Mouse (Mus musculus): ENCODE data around the gene Dtx2. TPM values are rescaled to one million over a fixed set of nuclear protein-coding genes. Genes with fewer than 3 reads are reported as not detected.
A peak's percentile ranks its signal among the peaks of the same experiment; 100 is the strongest.

Gene Dtx2
- total and polyA plus RNA-seq, 3 experiments: 11.9 to 17.2 TPM; not detected in 1

GRCm38 (mm10) chr5:136045408-136045807 lies 50.8 kb downstream of the Dtx2 start:
- Histone ChIP-seq H3K4me1 (ENCODE audit: control insufficient read depth in 1 of 2, insufficient read depth in 2 of 2, low read length in 2 of 2) (peaks cover 0 to 2% of the 10 kb centered on the region in 2 experiments; a peak in 2 of 4 replicates), H3K36me3 (ENCODE audit: control insufficient read depth in 1 of 2, insufficient read depth in 2 of 2, low read length in 2 of 2) (no peaks in the 10 kb centered on the region), H3K79me2 (ENCODE audit: control insufficient read depth, insufficient read depth, low read length, poor library complexity) (no peaks in the 10 kb centered on the region), H3K4me3 (ENCODE audit: control insufficient read depth in 1 of 2, insufficient read depth in 1 of 2, low read depth in 2 of 2, low read length in 2 of 2) (peak overlapping the region; percentile 1 to 11; a peak in 2 of 4 replicates), H3K27me3 (ENCODE audit: control insufficient read depth in 1 of 2, insufficient read depth in 2 of 2, low read length in 2 of 2) (no peaks in the 10 kb centered on the region), H3K9ac (ENCODE audit: control insufficient read depth, low read depth, low read length, poor library complexity, severe bottlenecking) (no peak overlapping the region), H3K27ac (ENCODE audit: control insufficient read depth, low read depth, low read length) (no peak overlapping the region), H3K9me3 (replicated peaks; ENCODE audit: insufficient read depth, low read length) (no peaks in the 10 kb centered on the region)
- TF ChIP-seq SIN3A (IDR thresholded peaks at IDR 0.05; ENCODE audit: low read length) (0 out of 2 replicates have a peak, but pooled peaks have one; percentile 24), RAD21 (IDR thresholded peaks at IDR 0.05; ENCODE audit: low read depth, low read length) (peak; percentile 47), JUND (IDR thresholded peaks at IDR 0.05; ENCODE audit: low read depth, low read length) (no peak), CTCF (IDR thresholded peaks at IDR 0.05 in 2 of 3, conservative IDR thresholded peaks at IDR 0.05 in 1 of 3; ENCODE audit: control insufficient read depth in 1 of 3, insufficient read depth in 1 of 3, low read depth in 2 of 3, low read length in 3 of 3, poor library complexity in 1 of 3, severe bottlenecking in 1 of 3) (peak; percentile 53 to 72 (median 68)), TBP (IDR thresholded peaks at IDR 0.05; ENCODE audit: low read depth, low read length) (no peak), CHD2 (IDR thresholded peaks at IDR 0.05; ENCODE audit: low read length) (no peak), SMC3 (IDR thresholded peaks at IDR 0.05; ENCODE audit: low read depth, low read length) (peak; percentile 41), ZC3H11A (IDR thresholded peaks at IDR 0.05; ENCODE audit: low read depth, low read length) (peak; percentile 28)
- DNase-seq (ENCODE audit: low read depth, low spot score): peak; percentile 56

DNA sequence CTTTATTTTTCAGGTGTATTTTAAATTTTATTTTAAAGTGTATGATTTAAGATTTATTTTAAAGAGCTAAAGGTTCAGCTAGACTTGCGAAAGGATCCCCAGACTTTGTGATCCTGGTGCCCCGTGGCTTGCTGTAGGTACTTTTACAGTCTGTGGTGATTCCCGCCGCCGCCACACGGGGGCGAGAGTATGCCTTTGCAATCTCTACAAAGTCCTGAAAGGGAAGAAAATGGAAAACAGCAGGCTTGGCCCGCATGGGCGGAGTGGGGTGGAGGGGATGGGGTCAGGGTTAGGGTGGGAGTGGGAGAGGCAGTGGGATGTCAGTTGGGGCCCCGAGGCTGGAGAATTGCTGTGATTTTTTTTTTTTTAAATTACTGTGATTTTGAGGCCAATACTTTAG lies 51.4 kb downstream of the Dtx2 start:
- Histone ChIP-seq H3K36me3 (ENCODE audit: control insufficient read depth in 1 of 2, insufficient read depth in 2 of 2, low read length in 2 of 2) (no peaks in the 10 kb centered on the region), H3K4me3 (ENCODE audit: control insufficient read depth in 1 of 2, insufficient read depth in 1 of 2, low read depth in 2 of 2, low read length in 2 of 2) (peak overlapping the region in 1 of 2 experiments; percentile 11; a peak in 2 of 4 replicates), H3K79me2 (ENCODE audit: control insufficient read depth, insufficient read depth, low read length, poor library complexity) (no peaks in the 10 kb centered on the region), H3K27ac (ENCODE audit: control insufficient read depth, low read depth, low read length) (no peak overlapping the region), H3K9me3 (replicated peaks; ENCODE audit: insufficient read depth, low read length) (no peaks in the 10 kb centered on the region), H3K9ac (ENCODE audit: control insufficient read depth, low read depth, low read length, poor library complexity, severe bottlenecking) (no peak overlapping the region), H3K4me1 (ENCODE audit: control insufficient read depth in 1 of 2, insufficient read depth in 2 of 2, low read length in 2 of 2) (no peaks in the 10 kb centered on the region; a peak in 2 of 4 replicates), H3K27me3 (ENCODE audit: control insufficient read depth in 1 of 2, insufficient read depth in 2 of 2, low read length in 2 of 2) (no peaks in the 10 kb centered on the region)
- peak; percentile 83 for DNase-seq (ENCODE audit: low read depth, low spot score)
- TF ChIP-seq RCOR1 (IDR thresholded peaks at IDR 0.05; ENCODE audit: low read depth, low read length): no peak
- TF ChIP-seq MAZ (IDR thresholded peaks at IDR 0.05; ENCODE audit: low read depth, low read length): no peak
- TF ChIP-seq MYC (IDR thresholded peaks at IDR 0.05; ENCODE audit: low read depth, low read length): no peak
- peak; percentile 52 for TF ChIP-seq ZC3H11A (IDR thresholded peaks at IDR 0.05; ENCODE audit: low read depth, low read length)
- no peak for TF ChIP-seq SIN3A (IDR thresholded peaks at IDR 0.05; ENCODE audit: low read length)
- no peak for TF ChIP-seq MAX (IDR thresholded peaks at IDR 0.05; ENCODE audit: low read length)
- no peak for TF ChIP-seq POLR2AphosphoS5 (IDR thresholded peaks at IDR 0.05; ENCODE audit: borderline replicate concordance, low read depth, low read length)
- TF ChIP-seq USF2 (IDR thresholded peaks at IDR 0.05; ENCODE audit: borderline replicate concordance in 1 of 2, insufficient read depth in 1 of 2, low read depth in 1 of 2, low read length in 2 of 2): no peak
- peak; percentile 20; the same call in 1 of the 2 replicates for TF ChIP-seq ZNF384 (IDR thresholded peaks at IDR 0.05; ENCODE audit: low read depth, low read length)
- no peak for TF ChIP-seq NRF1 (IDR thresholded peaks at IDR 0.05; ENCODE audit: insufficient read depth, low read depth, low read length, poor library complexity, severe bottlenecking)
- peak; percentile 80 for TF ChIP-seq SMC3 (IDR thresholded peaks at IDR 0.05; ENCODE audit: low read depth, low read length)
- no peak for TF ChIP-seq TAL1 (IDR thresholded peaks at IDR 0.05; ENCODE audit: low read length)
- no peak for TF ChIP-seq GABPA (IDR thresholded peaks at IDR 0.05; ENCODE audit: low read depth, low read length)
- no peak for TF ChIP-seq POLR2A (IDR thresholded peaks at IDR 0.05; ENCODE audit: control insufficient read depth in 1 of 2, insufficient read depth in 1 of 2, low read depth in 1 of 2, low read length in 2 of 2, poor library complexity in 1 of 2)
- TF ChIP-seq POLR2AphosphoS2 (IDR thresholded peaks at IDR 0.05; ENCODE audit: low read length): no peak
- TF ChIP-seq JUND (IDR thresholded peaks at IDR 0.05; ENCODE audit: low read depth, low read length): no peak
- TF ChIP-seq NELFE (IDR thresholded peaks at IDR 0.05; ENCODE audit: low read depth, low read length): no peak
- no peak for TF ChIP-seq KAT2A (conservative IDR thresholded peaks at IDR 0.05; ENCODE audit: low read depth, low read length)
- no peak for TF ChIP-seq USF1 (IDR thresholded peaks at IDR 0.05; ENCODE audit: low read depth, low read length)
- no peak for TF ChIP-seq MAFK (IDR thresholded peaks at IDR 0.05; ENCODE audit: borderline replicate concordance, low read depth, low read length)
- no peak for TF ChIP-seq E2F4 (IDR thresholded peaks at IDR 0.05; ENCODE audit: borderline replicate concordance, low read depth, low read length)
- TF ChIP-seq CHD2 (IDR thresholded peaks at IDR 0.05; ENCODE audit: low read length): no peak
- TF ChIP-seq RAD21 (IDR thresholded peaks at IDR 0.05; ENCODE audit: low read depth, low read length): peak; percentile 59
- TF ChIP-seq CTCF (IDR thresholded peaks at IDR 0.05 in 2 of 3, conservative IDR thresholded peaks at IDR 0.05 in 1 of 3; ENCODE audit: control insufficient read depth in 1 of 3, insufficient read depth in 1 of 3, low read depth in 2 of 3, low read length in 3 of 3, poor library complexity in 1 of 3, severe bottlenecking in 1 of 3): peak; percentile 56 to 93 (median 89); a peak in 5 of 6 replicates
- TF ChIP-seq ZMIZ1 (IDR thresholded peaks at IDR 0.05; ENCODE audit: low read depth, low read length): no peak
- no peak for TF ChIP-seq UBTF (IDR thresholded peaks at IDR 0.05; ENCODE audit: borderline replicate concordance, insufficient read depth, low read depth, low read length)
- no peak for TF ChIP-seq MXI1 (IDR thresholded peaks at IDR 0.05; ENCODE audit: low read depth, low read length)
- no peak for TF ChIP-seq CHD1 (IDR thresholded peaks at IDR 0.05; ENCODE audit: low read depth, low read length)
- no peak for TF ChIP-seq GATA1 (IDR thresholded peaks at IDR 0.05; ENCODE audit: low read depth, low read length)

Data from MEL (cell line).